Mouse (Mus musculus) mesoderm, embryonic 11.5 days (tissue): ENCODE measurements around the gene Ccdc149.

Experiments
- DNase-seq: peaks from one replicate; pipeline ENCODE4 v3.0.0-alpha.2; 2012; ENCODE audit warnings: low read depth, low spot score

Gene Ccdc149

DNA sequence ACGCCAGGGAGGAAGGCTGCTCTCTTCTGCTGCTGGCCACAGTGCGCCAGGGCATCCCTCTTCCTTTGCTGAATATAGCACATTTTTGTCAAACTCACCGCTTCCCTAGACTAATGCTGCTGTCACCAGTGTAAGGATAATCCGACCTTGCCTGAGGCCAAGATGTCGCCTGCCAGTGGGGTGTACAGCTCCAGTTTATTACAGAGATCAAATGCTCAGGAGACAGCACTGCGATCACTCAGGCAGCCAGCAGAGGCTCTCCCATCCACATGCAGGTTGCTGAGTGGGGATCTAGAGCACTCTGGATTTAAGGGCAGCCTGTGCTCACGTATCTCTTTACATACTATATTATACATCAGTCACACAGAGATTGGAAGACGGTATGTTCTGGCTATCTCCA is 22.1 kb downstream of the Ccdc149 start:
- no peak for DNase-seq

DNA sequence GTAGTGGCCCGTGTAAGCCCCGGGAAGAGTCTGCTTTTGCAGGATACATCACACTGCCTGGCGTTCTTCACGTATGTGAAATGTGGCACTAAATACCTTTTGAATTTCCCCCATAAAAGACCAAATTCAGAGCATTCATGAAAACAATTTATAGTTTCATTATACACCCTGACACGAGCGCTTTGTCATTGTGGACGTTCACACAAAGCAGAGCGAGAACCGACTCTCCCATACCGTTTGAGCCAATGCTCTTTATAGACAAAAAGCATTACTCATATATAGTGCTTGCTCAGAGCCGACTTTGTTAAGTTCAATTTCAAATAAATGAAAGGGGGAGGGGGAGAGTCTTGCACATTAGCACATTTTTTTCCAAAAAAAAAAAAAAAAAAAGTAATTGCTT is 31.0 kb downstream of the Ccdc149 start:
- no peak for DNase-seq

DNA sequence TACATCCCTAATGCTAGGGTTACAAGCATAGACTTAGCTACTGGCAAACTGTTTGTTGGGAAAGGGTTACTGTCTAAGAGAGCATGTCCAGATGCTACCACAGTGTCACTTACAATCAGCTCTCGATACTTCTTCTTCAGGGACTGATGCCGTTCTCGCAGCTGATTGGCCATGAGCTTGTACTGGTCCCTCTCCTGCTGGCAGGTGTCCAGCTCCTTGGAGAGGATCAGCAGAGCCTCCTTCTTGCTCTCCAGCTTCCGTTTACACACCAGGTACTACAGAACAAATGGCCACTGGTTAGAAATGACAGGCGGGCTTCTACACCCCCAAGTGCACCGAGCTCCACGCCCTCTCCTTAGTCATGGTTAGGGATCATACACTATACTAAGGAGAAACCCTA is 32.4 kb downstream of the Ccdc149 start:
- DNase-seq: no peak

DNA sequence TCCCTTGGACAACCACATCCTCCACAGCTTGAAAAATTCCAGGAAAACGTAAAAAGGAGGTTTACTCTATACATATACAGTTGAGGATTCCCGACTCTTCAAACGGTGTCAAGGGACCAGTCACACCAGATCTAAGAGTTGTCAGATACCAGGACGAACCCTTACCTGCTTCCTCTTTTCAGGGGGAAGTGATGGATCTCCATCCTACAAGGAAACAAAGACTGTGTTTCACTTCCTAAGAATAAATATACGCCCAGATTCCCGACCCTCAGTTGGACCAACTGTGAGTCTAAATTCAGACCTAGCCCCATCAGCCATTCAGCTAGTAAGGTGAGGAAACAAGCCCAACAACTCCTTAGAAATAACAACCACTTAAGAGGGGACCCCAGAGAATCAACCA is 35.8 kb downstream of the Ccdc149 start:
- DNase-seq: no peak

DNA sequence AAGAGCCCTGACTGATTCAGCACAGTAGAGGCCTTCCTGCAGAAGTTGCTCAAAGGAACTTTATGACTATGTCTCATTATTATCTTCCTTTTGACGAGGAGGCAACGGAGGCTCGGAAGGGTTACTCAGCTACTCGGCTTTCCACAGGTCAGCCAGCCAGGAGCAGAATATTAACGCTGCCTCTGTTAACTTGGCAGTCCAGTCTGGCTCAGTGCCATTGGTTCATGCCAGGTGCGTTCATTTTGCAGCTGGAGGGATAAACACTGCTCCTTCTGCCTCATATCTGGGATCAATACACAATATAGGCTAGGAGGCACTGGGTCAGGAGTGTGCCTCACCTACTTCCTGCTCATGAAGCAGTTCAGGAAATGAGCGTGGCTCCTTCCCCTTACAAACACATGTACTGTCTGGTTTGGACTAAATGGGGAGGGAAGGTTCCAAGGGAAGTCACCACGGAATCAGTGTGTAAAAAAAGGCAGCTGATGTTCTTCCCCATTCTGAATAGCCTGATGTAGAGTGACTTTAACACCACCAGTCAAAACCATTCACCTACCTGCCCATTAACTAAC is 40.0 kb downstream of the Ccdc149 start:
- no peak for DNase-seq

DNA sequence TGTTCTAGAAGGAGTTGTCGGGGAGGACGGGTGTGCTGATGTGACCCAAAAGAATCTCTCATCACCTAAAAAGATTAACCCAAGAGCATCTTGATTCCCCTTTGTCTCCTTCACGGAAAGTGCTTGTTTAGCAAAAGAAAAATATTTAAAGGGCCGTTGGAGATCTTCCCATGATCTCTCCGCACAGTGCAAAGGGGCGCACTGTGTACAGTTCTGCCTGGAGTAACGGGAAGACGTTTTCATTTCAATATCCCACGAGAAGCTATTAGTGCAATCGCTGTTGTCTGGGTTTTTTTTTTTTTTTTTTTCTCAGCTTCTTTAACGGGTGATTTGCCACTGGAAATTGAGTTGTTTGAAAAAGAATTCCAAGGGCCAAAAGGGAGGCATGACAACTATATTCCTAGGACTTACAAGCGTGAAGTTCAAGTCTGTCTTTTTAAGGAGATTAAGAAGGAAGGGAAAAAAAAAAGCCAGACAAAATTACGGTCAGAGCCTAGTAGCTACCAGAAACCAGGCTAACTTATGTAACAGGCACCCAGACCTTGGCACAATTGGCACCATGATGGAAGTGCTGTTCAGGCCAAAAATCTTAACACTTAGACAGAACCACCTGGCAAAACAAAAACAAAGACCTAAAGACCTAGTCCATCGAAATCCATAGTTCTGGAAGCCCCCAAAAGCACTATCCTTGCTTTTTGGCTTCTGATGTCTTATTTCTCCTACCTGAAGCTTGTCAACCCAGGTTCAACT is 41.4 kb downstream of the Ccdc149 start:
- DNase-seq: no peak

DNA sequence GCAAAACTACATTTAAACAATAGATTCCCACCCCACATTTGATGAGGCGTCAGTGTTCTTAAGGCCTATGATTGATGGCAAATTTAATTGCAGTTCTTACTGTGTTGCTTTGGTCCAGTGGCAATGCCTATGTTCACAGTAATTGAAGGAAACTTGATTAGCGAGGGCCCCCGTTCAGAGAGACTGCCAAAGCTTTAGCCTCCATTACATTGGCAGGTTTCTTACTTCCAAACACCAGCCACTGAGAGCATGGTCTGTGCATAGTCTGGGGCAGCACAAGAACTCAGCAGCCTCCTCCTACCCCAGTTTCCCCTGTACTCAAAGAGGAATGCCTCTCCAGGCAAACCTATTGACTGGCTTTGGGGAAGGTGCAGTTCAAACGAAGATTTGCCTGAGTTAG is 42.7 kb downstream of the Ccdc149 start:
- DNase-seq: no peak

DNA sequence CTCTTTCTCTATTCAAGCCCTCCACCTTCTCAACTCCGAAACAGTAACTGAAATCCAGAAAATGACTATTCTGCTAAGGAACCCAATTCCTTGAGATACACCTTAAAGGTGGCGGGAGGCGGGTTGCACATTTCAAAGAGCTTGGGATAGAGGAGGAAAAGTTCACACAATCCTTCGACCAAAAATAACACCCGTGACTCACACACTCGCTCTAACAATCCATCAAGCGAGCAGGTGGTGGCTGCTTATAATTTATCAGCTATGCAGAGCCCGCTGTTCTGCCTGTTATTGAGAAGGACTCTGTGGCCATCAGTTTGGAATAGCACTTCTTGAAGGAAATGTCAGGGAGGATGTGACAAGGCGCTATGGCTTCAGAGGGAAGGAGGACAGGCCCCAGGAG is 45.5 kb downstream of the Ccdc149 start:
- no peak for DNase-seq

DNA sequence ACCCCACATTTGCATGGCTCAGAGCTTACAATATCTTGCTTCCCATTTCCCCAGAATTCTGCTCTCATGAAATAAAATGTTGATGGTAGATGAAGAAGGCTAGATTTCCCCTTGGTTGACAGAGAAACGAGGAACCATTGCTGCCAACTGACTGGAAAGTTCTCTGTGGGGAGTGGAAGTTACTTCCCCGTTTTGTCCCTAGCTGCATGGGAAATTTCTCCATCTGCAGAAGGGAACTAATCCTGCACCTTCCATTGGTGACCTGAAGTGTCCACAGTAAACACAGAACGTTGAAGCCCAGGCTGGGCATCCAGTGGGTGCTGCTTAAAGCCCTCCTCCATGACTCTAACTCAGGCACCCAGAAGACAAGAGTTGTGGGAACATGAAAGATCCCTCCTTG is 47.4 kb downstream of the Ccdc149 start:
- no peak for DNase-seq

DNA sequence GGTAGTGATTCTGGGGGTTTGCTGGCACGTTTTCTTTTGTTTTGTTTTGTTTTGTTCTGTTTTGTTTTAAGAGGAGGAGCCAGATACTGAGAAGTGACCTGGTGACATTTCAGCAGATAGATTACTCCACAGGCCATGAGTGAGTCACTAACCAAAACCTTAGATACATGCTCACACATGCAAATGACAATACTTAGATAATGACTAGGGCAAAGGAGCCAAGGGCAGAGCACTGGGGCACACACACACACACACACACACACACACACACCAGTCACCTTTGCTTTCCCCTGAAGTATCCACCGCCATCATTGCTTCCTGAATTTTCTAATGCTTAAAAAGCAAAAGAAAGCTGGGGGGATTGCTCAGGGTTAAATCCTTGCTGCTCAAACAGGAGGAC is 54.8 kb downstream of the Ccdc149 start:
- DNase-seq: no peak

DNA sequence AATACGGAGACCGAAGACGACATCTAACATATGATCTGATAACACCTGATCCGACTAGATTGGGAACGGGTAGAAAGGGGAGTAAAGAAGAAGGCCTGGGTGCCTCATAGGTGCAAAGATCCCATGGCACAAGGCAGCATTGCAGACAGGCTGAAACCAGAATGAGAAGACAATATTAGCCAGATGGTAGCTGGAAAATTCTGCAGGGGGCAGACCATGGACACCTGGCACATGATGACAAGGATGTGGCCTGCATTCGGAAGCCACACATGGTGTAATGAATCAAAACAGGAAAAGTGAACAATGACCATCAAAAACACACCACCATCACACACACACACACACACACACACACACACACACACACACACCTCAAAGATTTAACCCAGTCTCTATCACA is 55.4 kb downstream of the Ccdc149 start:
- no peak for DNase-seq

DNA sequence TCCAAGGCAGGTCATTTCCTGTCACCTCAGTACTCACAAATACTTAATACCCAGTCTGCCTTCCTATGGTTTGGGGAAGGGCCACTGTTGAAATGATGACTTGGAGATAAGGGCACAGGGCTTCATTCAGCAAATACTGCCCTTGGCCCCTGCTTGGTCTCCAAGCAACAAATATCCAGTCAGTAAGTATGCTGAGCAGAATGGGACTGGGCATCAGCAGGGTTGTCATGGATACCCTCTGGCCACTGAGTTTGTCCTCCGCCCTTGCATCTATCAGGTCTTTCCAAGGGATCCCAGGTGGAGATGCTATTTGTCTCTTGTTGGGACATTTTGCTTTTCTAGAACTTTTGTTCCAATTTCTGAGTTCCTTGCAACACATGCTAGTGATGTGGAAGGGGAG is 56.1 kb downstream of the Ccdc149 start:
- no peak for DNase-seq

DNA sequence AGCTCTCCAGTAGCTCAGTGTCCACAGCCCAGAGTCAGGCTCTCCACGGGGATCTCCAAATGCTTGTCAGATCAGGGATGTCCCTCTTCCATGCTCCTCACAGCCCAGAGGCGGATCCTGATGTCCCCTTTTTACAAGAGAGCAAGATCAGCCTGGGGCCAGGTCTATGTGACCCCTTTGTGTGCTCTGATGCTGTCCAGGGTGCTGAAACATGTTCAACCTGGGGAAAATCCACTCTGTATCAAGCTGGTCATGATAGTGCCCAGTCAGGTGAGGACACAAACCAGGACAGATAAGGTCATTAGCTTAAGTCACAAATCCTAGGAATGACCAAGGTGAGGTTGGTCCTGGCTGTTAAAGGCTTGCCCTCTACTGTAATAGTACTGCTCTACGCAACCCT is 59.8 kb downstream of the Ccdc149 start:
- DNase-seq: peak; percentile 72

DNA sequence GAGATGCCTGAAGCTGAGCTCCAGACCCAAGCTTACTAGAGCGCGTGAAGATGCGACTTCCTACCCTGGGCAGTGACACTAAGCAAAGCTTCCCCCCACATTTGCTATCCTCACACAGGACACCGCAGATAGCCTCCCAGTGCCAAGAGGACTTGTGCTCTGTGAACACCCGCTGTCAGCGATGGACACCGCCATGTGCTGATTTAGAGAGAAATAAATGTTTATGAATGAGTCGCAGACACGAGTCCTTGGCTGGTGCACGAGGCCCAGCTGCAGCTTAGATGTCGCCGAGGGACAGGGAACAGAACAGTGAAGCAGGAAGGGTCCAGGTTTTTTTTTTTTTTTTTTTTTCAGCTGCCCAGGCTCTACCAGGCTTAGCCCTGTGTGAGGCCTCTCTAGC is 61.1 kb downstream of the Ccdc149 start:
- DNase-seq: no peak

DNA sequence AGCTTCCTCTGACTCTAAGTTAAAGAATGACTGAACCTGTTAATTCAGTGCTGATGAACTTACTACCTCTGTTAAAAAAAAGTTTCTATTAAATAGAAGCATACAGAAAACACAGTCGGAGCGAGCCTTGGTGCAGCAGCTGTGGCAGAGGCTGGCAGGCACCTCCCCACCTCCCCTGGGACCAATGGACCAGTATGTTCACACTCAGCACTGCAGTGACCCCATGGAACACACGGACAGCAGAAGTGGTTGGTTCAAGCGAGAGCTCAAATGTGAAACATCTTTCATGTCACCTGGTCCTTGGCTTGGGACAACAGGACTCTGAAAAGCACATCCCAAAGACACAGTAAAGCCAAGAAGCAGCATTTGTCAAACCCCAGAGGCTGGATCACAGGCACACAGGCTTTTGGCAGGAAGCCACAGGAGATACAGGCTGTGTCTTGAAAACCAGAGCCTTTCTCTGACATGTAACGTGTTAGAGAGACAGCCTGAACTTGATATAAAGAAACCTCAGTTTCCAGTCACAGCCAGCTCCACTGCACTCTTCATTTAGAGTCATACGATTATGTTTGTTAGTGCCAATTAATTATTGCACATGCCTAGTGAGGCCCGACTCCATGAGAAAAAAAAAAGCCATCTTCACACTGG is 62.5 kb downstream of the Ccdc149 start:
- DNase-seq: no peak

DNA sequence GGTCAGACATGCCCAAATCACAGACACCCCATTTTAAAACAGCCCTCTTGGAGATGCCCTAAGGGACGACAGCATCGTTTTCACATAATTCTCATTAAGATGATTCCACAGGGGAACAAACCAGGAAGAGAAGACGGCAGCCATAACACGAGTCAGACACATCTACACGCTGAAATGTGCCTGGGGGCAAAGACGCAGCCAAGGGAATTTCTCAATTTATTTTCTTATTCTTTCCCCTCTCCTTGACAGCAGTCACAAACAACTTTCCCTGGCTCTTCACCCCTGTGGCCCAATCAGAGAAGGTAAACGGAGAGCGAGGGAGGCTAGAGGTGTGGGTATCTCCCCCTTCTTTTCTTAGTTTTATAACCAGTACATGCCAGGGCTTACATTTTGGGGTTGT is 66.9 kb downstream of the Ccdc149 start:
- DNase-seq: no peak

DNA sequence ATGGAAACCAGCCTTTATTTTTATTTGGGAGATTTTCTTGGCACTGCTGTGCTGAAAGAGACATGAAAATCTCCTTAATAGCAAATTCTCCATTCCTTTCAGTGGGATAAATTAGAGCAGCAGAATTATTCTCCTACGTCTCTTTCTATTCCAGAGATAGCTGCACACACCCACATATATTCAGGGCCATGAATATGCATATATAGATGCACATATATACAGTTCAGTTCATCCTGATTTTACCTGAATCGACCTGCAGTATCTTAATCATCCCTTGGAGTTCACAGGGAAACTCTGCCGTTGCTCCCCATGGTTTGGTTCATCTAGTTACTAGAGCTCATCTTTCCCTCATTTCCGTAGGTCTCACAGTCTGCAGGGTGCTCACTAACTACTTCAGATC is 77.6 kb downstream of the Ccdc149 start:
- DNase-seq: no peak

DNA sequence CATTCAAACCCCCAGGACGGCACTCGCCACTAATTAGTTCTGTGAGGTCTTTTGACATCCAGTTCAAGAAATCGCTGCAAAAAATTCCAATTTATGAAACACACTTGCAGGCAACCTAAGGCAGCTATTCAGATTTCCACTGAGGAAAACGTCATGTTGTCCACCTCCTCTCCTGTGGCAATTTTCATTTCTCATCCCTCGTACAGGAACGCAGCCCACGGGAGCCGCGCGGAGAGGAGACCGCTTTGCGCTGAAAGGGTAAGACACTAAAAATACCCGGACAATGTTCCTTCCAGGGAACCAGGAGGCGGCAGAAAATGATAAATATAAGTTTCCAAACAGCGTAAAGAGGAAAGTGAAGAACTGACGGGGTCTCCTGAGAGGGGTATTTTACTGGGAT is 79.8 kb downstream of the Ccdc149 start:
- DNase-seq: no peak

DNA sequence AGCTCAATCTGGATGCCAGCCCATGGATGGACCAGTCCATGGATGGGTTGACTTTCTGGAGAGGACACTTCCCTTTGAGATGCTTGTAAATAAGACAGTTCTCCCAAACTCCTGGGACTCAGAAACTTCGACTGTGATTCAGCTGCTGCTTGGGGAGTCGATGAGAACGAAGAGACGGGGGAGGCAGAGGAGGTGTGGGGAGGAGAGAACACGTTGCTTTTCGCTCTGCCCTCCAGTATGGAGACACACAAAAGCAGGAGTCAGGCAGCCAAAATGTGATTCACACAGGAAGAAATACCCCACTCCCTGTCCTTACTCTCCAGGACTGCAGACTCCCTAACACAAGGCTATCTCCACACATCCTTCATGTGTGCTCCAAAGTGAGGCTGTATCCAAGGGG is 80.9 kb downstream of the Ccdc149 start:
- DNase-seq: no peak

DNA sequence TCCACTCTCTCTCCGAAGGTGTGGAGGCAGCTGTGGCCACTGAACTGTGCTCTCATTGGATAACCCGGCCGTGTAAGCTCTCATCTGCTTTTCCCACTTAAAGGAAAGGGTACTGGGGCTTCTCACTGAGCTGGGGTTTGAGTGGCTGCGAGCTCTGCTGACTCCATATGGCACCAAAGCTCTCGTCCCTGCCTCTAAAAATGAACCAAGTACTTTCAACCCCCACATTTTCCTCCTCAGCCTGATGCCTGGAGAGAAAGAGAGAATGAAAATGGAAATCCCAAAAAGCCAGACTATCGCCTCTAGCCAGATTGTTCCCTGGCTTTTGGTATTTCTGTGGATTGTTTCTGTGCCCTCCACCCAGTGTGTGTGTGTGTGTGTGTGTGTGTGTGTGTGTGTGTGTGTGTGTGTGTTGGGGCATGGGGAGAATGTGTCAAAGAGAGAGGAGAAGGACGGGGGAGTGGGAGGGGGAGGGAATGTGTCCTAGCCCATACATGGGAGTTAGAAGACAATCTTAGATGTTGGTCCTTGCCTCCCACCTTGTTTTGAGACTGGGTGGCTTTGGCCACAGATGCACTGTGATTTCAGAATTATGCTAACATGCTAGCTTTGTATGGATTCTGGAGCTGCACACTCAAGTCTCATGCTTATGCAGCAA is 83.1 kb downstream of the Ccdc149 start:
- DNase-seq: no peak

DNA sequence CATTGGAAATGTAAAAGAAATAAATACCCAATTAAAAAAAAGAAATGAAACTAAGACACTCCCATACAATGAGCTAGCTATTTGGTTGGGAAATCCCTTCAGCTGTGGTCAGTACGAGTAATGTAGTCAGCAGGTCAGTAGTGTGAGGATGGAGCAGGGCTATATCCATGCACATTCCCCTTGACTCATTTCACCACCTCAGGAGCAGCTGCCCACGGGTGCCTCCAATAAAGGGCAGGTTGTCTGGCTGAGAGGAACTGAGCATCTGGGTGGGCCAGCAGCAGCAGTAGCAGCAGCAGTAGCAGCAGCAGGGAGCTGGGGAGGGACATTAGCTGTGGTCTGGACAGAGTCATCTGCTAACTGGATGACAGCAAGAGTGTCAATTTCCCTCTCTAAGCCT is 85.3 kb downstream of the Ccdc149 start:
- no peak for DNase-seq

DNA sequence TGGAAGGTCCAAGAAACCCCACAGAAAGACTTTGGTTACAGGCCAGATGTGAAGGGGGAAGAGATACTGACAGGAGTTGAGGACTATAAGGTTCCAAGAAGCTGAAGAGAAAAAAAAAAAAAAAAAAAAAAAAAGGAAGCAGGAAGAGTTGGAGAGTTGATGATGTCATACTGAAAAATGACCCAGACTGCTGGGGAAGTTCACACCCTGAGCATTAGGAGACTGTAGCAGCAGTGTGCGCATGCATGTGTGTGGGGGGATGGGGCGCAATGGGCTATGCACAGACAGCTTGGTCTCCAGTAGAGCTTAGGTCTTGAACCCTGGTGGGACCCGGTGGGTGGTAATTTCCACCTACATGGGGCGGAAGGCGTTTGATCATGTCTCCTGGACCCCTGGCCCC is 87.6 kb downstream of the Ccdc149 start:
- no peak for DNase-seq

DNA sequence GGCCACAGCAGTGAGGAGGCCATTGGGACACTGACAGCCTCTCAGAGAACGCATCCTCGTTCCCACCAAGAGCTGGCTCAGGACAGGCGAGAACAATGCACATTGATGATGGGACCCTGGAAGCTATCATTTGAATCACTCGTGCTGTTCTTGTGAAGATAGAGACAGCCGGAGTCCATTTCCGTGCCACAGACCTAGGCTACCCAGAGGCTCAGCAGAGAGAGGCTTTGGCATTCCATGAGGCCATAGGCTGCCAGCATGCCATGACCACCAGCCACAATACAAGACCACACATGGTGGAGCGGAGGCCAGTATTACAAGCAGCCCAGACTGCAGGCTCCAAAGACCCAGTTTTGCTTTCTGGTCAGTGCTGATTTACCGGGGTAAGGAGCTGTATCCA is 88.5 kb downstream of the Ccdc149 start:
- DNase-seq: no peak
